Mouse (Mus musculus) ES-CJ7 (cell line): ENCODE data around the gene Galns.
A peak's percentile ranks its signal among the peaks of the same experiment; 100 is the strongest.

Experiments used
- DNase-seq: peaks from one replicate; pipeline ENCODE4 v3.0.0; 2011; ENCODE audit warnings: low read depth, low spot score

The Galns gene

GRCm38 (mm10) chr8:122546066-122546755, 65.1 kb downstream of the Galns start:
- DNase-seq: no peak

GRCm38 (mm10) chr8:122544138-122544537, 67.1 kb downstream of the Galns start:
- DNase-seq: no peak

- no peak for DNase-seq
These were observed 72.8 kb downstream of the Galns start for GRCm38 (mm10) chr8:122538310-122539076.

- DNase-seq: no peak
These were observed 73.5 kb downstream of the Galns start for GRCm38 (mm10) chr8:122537812-122538211.

- peak; percentile 70 for DNase-seq
These were observed 74.2 kb downstream of the Galns start for GRCm38 (mm10) chr8:122537033-122537432.

- DNase-seq: no peak
These were observed 80.0 kb downstream of the Galns start for GRCm38 (mm10) chr8:122531312-122531711.

- no peak for DNase-seq
These were observed 82.1 kb downstream of the Galns start for GRCm38 (mm10) chr8:122529159-122529558.
